Mouse (Mus musculus) liver, embryonic 13.5 days (tissue): ENCODE data around the gene Ank3. TPM values are rescaled to one million over a fixed set of nuclear protein-coding genes. Genes with fewer than 3 reads are reported as not detected.

ENCODE experiments used
- ATAC-seq: fragments of 200-750 bp; cut with Nextera tagmentation; 2 replicates; pipeline ENCODE4 v1.8.0; 2017; ENCODE audit warnings: low read depth, mild to moderate bottlenecking, moderate number of reproducible peaks, moderate library complexity
- DNase-seq: peaks from one replicate; pipeline ENCODE4 v3.0.0; 2022
- H3K27ac ChIP-seq: fragments of 300-500 bp; sonication (generic); 2 replicates; pipeline ENCODE4 v1.5.1; 2015; ENCODE audit warnings: moderate library complexity, mild to moderate bottlenecking, inconsistent platforms
- H3K27me3 ChIP-seq: fragments of 300-500 bp; sonication (generic); 2 replicates; pipeline ENCODE4 v1.6.1; 2015; ENCODE audit warnings: mild to moderate bottlenecking, inconsistent platforms
- H3K36me3 ChIP-seq: fragments of 300-500 bp; sonication (generic); 2 replicates; pipeline ENCODE4 v1.6.1; 2015; ENCODE audit warnings: mild to moderate bottlenecking, inconsistent platforms
- H3K4me1 ChIP-seq: fragments of 300-500 bp; sonication (generic); replicated peaks from 2 replicates; pipeline ENCODE4 v1.6.1; 2015; ENCODE audit warnings: inconsistent platforms
- H3K4me2 ChIP-seq: fragments of 300-500 bp; sonication (generic); 2 replicates; pipeline ENCODE4 v1.6.1; 2015; ENCODE audit warnings: inconsistent platforms, mild to moderate bottlenecking, moderate library complexity
- H3K4me3 ChIP-seq: fragments of 300-500 bp; sonication (generic); replicated peaks from 2 replicates; pipeline ENCODE4 v1.5.1; 2015; ENCODE audit warnings: mild to moderate bottlenecking, inconsistent platforms
- H3K9ac ChIP-seq: fragments of 300-500 bp; sonication (generic); 2 replicates; pipeline ENCODE4 v1.6.1; 2015; ENCODE audit warnings: mild to moderate bottlenecking, inconsistent platforms
- H3K9me3 ChIP-seq: fragments of 300-500 bp; sonication (generic); replicated peaks from 2 replicates; pipeline ENCODE4 v1.6.1; 2016; ENCODE audit warnings: inconsistent platforms
- WGBS: fragments of 180-500 bp; shearing (Covaris S2); methylation state at CpG from one replicate; pipeline ENCODE4 v1.1.7; 2015; ENCODE audit not compliant: insufficient replicate concordance; 5-methylcytosine and 5-hydroxymethylcytosine counted together
- polyA plus RNA-seq: library from polyadenylated mRNA; unstranded; fragments of >200 nt; fragmentation: Nextera tagmentation; extraction: Ambion mirVana; gene quantifications from 2 replicates; pipeline ENCODE4 v1.2.1, GENCODE M21; 2015

Gene Ank3
- polyA plus RNA-seq, 1 experiment from 2014 or later = 5.6 TPM

DNA sequence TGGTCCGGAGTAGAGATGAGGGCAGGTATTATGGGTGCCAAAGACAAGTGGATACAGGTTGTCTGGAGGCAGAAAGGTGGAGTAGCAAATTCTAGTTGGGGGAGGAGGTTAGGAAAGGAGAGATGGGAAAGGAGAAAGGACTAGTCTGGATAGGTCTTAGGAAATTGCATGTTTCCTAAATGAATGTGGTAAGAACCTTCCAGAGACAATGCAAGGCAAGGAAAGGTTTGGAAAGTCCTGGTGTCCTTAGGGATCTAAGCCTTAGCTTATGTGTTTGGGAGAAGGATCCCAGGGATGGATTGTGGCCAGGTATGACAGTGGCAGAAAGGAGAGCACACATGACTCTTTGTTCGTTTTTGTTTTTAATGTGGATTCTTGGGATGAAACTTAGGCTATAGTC lies 139.7 kb downstream of the Ank3 start:
- H3K9me3 ChIP-seq = no peaks in the 10 kb centered on the region
- no peak overlapping the region for H3K4me3 ChIP-seq
- no peaks in the 10 kb centered on the region for H3K36me3 ChIP-seq
- no peak overlapping the region for H3K4me2 ChIP-seq
- DNase-seq (no peak), ATAC-seq (no peak)
- WGBS = 57% methylated on average over 2 of the region's 2 CpGs
- H3K27me3 ChIP-seq = no peaks in the 10 kb centered on the region
- H3K9ac ChIP-seq = no peak overlapping the region
- no peaks in the 10 kb centered on the region for H3K4me1 ChIP-seq
- no peak overlapping the region for H3K27ac ChIP-seq

DNA sequence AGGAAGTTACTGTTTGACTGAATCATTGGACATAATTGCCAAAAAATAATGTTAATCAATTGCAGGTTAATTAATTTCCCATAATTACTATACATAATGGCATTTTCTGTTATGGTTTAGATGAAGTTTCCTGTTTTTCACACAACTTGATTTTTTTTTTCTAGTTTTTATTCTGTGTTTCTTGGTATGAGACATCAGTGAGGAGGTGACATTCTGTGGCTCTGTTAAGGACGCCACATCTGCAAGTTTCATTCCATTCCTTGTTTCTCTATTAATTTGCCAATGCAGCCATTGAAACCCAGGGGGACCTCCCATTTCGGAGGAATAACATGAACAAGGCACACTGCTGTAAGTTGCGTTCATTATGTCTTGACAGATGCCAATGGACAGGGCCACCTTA lies 143.9 kb downstream of the Ank3 start:
- Histone ChIP-seq H3K4me2 (no peak overlapping the region), H3K36me3 (no peaks in the 10 kb centered on the region), H3K9ac (no peak overlapping the region), H3K27me3 (no peaks in the 10 kb centered on the region), H3K9me3 (no peaks in the 10 kb centered on the region), H3K4me1 (no peaks in the 10 kb centered on the region), H3K4me3 (no peak overlapping the region), H3K27ac (no peak overlapping the region)
- DNase-seq = no peak
- WGBS = 64% methylated on average over 3 of the region's 3 CpGs
- ATAC-seq = no peak

DNA sequence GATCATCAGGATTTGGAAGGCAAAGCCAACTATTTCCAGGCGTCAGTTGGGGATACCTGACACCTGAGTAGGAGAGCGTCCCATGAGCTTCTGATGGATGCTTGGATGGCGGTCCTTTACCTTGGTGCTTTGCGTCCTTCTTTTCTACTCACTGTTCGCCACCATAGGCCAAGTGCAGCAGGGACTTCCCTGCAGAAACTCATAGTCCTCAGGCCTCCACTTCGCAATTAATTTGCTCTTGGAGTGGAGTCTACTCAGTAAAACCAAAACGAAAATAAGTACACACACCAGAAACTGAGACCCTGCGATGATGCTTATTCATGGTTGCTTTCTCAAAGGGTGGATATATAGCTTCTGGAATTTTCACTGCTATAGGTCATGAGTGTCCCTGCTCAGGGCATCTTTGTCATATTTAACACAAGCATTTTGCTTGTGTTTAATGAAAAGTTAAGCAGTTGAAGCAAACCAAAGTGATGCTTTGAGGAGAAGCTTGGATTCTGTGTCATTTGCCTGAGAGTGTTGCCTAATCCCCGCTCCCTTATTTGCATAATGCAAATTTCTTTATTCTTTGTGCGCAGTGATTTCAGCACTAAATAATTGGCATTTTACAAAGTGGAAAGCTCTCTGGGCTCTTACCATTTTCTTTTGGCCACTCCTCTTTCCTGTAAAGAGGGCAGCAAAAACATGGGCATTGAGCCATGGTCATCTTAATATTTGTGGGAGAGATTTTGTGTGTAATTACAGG lies 145.5 kb downstream of the Ank3 start:
- Histone ChIP-seq H3K4me2 (no peak overlapping the region), H3K9me3 (no peaks in the 10 kb centered on the region), H3K4me1 (no peaks in the 10 kb centered on the region), H3K27ac (no peak overlapping the region), H3K9ac (no peak overlapping the region), H3K4me3 (no peak overlapping the region), H3K36me3 (no peaks in the 10 kb centered on the region), H3K27me3 (no peaks in the 10 kb centered on the region)
- 80% methylated on average over 10 of the region's 10 CpGs for WGBS
- ATAC-seq = no peak
- DNase-seq = no peak

DNA sequence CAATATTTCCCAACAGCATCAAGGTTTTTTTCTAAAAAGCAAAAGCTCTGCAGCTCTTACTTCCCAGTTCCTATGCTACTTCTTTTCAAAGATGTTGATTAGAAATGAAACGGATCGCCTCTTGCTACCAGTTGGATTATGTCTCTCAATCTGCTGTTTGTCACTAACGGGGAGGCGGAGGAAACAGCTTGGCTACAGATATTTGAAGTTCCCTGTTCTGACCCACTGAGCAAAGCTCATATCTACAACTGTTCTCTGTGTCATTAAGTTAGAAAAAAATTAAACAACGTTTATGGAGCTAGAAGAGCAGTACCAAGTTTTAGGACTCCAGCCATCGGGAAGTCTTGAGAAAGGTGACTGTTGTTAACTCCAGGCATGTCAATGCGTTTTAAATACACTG lies 146.1 kb downstream of the Ank3 start:
- Histone ChIP-seq H3K4me1 (no peaks in the 10 kb centered on the region), H3K36me3 (no peaks in the 10 kb centered on the region), H3K9me3 (no peaks in the 10 kb centered on the region), H3K9ac (no peak overlapping the region), H3K4me3 (no peak overlapping the region), H3K4me2 (no peak overlapping the region), H3K27me3 (no peaks in the 10 kb centered on the region), H3K27ac (no peak overlapping the region)
- 68% methylated on average over 7 of the region's 7 CpGs for WGBS
- no peak for ATAC-seq
- DNase-seq = no peak

DNA sequence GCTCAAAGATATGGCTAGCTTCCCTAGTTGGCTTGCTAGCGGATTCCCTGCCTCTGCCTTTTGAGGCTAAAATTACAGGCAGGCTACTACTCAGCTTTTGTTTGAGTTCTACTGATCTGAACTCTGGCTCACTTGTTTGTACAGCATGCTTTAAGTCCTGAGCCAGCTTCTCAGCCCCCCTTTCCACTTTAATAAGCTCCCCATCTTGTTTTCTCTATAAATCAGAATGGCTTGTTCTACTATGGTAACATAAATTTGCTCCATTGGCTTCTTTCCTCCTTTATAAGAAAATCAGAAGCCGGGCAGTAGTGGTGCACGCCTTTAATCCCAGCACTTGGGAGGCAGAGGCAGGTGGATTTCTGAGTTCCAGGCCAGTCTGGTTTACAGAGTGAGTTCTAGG lies 147.4 kb downstream of the Ank3 start:
- ATAC-seq (no peak), DNase-seq (no peak)
- no peak overlapping the region for H3K4me2 ChIP-seq
- no peaks in the 10 kb centered on the region for H3K36me3 ChIP-seq
- no peak overlapping the region for H3K9ac ChIP-seq
- 0 out of 2 replicates have a peak, but pooled peaks cover under 1% of the 10 kb centered on the region for H3K4me1 ChIP-seq
- no peak overlapping the region for H3K27ac ChIP-seq
- H3K4me3 ChIP-seq = no peak overlapping the region
- 74% methylated on average over 3 of the region's 3 CpGs for whole genome bisulfite sequencing
- no peaks in the 10 kb centered on the region for H3K27me3 ChIP-seq
- no peaks in the 10 kb centered on the region for H3K9me3 ChIP-seq

DNA sequence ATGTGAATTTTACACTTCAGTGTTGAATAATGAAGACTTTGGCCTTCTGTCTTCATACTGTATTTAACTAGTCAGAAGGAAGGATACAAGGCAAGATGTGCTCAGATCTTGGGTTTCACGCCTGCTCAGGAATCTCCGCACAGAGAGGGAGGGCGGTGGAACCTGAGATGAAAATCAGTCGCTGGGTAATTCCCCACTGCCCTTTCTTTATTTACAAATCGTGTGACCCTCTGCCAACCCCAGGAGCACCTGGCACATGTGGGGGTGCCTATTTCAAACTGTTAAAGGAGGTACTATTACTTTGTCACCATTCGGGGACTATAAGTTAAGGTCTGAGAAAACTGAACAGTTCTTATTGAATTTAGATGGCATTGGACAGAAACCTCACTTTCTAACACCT lies 148.1 kb downstream of the Ank3 start:
- ATAC-seq = no peak
- H3K36me3 ChIP-seq = no peaks in the 10 kb centered on the region
- WGBS = 66% methylated on average over 6 of the region's 6 CpGs
- H3K27me3 ChIP-seq = no peaks in the 10 kb centered on the region
- H3K27ac ChIP-seq = no peak overlapping the region
- H3K4me2 ChIP-seq = no peak overlapping the region
- no peak for DNase-seq
- no peak overlapping the region for H3K9ac ChIP-seq
- no peak overlapping the region for H3K4me3 ChIP-seq
- H3K9me3 ChIP-seq = no peaks in the 10 kb centered on the region
- H3K4me1 ChIP-seq = 0 out of 2 replicates have a peak, but pooled peaks cover 2% of the 10 kb centered on the region

DNA sequence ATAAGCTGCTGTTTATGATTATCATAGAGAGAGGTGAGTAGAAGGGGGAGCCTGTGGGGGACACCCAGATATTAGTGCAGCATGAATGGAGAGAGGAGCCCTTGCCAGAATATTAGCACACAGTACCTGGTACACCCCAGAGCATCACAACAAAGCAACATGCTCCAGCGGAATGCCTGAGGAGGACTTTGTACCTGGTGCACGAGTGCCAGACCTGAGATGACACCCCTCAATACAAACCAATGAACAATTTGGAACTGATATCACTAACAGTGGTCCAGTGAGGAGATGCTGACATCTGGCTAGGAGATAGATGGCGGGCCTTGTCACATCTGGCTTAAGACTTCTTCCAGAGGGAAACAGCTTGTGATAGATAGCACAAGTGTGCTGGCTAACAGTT lies 150.2 kb downstream of the Ank3 start:
- H3K4me3 ChIP-seq = no peak overlapping the region
- H3K4me1 ChIP-seq = 0 out of 2 replicates have a peak, but pooled peaks cover 2% of the 10 kb centered on the region
- no peak overlapping the region for H3K27ac ChIP-seq
- DNase-seq = no peak
- WGBS = 57% methylated on average over 3 of the region's 3 CpGs
- H3K27me3 ChIP-seq = no peaks in the 10 kb centered on the region
- ATAC-seq = no peak
- H3K4me2 ChIP-seq = no peak overlapping the region
- no peaks in the 10 kb centered on the region for H3K9me3 ChIP-seq
- no peaks in the 10 kb centered on the region for H3K36me3 ChIP-seq
- H3K9ac ChIP-seq = no peak overlapping the region

DNA sequence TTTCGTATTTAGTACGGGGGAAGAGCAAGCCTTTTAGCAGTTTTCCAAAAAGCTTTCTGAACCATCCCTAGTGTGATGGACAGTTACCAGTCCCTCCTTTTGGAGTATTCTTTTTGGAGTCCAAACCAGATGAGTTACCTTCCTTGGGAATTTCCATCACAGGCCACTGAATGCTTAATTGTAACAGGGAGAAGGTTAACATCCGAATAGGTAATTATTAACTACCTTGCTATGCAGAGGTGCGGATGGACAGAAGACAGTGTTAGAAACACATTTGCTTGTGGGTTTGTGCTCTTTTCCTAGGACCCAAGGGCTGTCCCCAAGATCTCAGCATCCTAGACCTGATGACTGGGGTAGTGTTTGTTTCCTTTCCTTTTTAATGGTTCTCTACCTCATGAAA lies 150.6 kb downstream of the Ank3 start:
- no peak overlapping the region for H3K27ac ChIP-seq
- DNase-seq = no peak
- ATAC-seq = no peak
- H3K36me3 ChIP-seq = no peaks in the 10 kb centered on the region
- no peak overlapping the region for H3K4me2 ChIP-seq
- no peak overlapping the region for H3K9ac ChIP-seq
- 70% methylated on average over 4 of the region's 4 CpGs for WGBS
- no peaks in the 10 kb centered on the region for H3K9me3 ChIP-seq
- no peaks in the 10 kb centered on the region for H3K27me3 ChIP-seq
- H3K4me1 ChIP-seq = 0 out of 2 replicates have a peak, but pooled peaks cover 2% of the 10 kb centered on the region
- H3K4me3 ChIP-seq = no peak overlapping the region

DNA sequence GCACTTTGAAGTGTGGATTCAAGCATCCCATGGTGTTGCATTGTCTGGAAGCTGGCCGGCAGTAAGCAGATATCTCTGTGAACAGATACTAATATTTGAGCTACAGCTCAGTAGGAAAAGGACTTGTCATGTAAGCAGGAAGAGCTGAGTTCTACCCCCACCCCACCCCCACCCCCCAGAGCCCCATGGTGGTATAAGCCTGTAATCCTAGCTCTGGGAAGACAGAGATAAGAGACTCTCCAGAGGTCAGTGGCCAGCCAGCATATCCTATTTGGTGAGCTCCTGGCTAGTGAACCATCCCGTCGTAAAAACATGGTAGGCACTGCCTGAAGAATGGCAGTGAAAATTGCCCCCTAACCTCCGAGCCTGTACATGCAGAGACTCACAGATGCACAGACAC lies 152.3 kb downstream of the Ank3 start:
- ATAC-seq = no peak
- Histone ChIP-seq H3K4me2 (no peak overlapping the region), H3K9me3 (no peaks in the 10 kb centered on the region), H3K4me1 (0 out of 2 replicates have a peak, but pooled peaks cover 2% of the 10 kb centered on the region), H3K4me3 (no peak overlapping the region), H3K9ac (no peak overlapping the region), H3K27ac (no peak overlapping the region), H3K36me3 (no peaks in the 10 kb centered on the region), H3K27me3 (no peaks in the 10 kb centered on the region)
- DNase-seq = no peak
- WGBS = 49% methylated on average over 4 of the region's 4 CpGs

DNA sequence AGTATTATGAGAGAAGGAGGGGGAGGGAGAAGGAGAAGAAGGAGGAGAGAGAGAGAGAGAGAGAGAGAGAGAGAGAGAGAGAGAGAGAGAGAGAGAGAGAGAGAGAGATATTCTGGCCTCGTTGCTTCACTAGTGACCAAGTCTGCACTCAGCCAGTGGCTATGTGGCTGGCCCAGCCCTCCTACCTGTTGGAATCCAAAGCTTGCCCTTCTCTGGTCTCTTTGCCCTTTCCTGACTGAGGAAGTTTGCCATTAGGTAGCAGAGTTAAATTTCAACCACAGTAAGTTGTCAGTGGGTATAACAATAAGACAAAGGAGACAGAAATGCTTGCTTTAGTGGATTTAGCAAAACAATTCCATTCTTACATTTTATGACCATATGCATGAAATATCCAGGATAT lies 154.5 kb downstream of the Ank3 start:
- WGBS = 27% methylated on average over 1 of the region's 1 CpGs
- ATAC-seq (no peak), DNase-seq (no peak)
- no peaks in the 10 kb centered on the region for H3K27me3 ChIP-seq
- H3K36me3 ChIP-seq = no peaks in the 10 kb centered on the region
- 0 out of 2 replicates have a peak, but pooled peaks cover 2% of the 10 kb centered on the region for H3K4me1 ChIP-seq
- no peaks in the 10 kb centered on the region for H3K9me3 ChIP-seq
- H3K4me2 ChIP-seq = no peak overlapping the region
- H3K27ac ChIP-seq = no peak overlapping the region
- no peak overlapping the region for H3K9ac ChIP-seq
- no peak overlapping the region for H3K4me3 ChIP-seq

DNA sequence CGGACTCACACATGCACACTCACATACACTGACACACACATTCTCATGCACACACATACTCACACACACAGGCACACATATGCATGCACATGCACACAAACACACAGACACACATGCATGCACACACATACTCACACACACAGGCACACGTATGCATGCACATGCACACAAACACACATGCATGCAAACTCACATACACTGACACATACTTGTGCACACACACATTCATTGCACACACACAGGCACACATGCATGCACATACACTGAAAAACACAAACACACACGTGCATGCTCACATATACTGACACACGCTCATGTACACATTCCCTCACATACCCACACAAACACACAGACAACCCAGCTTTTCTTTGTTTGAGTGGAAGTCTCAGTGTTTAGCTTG lies 157.0 kb downstream of the Ank3 start:
- H3K9ac ChIP-seq = no peak overlapping the region
- no peaks in the 10 kb centered on the region for H3K27me3 ChIP-seq
- H3K4me3 ChIP-seq = no peak overlapping the region
- WGBS = 71% methylated on average over 4 of the region's 4 CpGs
- DNase-seq (no peak), ATAC-seq (no peak)
- H3K4me1 ChIP-seq = 0 out of 2 replicates have a peak, but pooled peaks cover 2% of the 10 kb centered on the region
- H3K9me3 ChIP-seq = no peaks in the 10 kb centered on the region
- no peak overlapping the region for H3K4me2 ChIP-seq
- no peak overlapping the region for H3K27ac ChIP-seq
- H3K36me3 ChIP-seq = no peaks in the 10 kb centered on the region

DNA sequence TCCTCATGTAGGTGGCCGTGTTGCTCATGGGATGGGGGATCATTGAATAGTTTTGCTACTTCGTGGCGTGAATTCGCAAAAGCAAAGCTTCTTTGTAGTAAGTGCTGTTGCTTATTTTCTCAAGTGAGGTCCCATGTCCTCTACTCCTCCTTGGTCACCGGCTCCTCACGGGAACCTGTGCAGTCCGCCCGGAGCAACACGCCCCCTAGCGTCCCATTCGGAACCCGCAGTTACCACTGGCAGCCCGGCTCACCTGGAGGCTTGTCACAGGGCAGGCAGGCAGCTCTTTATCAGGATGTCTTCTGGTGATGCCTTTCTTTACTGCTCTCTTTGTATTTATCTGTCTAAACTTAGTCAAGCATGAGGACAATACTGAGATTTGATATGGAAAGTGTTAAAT lies 157.7 kb downstream of the Ank3 start:
- Histone ChIP-seq H3K4me1 (no peaks in the 10 kb centered on the region), H3K27me3 (no peaks in the 10 kb centered on the region), H3K9ac (no peak overlapping the region), H3K4me3 (no peak overlapping the region), H3K9me3 (no peaks in the 10 kb centered on the region), H3K27ac (no peak overlapping the region), H3K4me2 (no peak overlapping the region), H3K36me3 (no peaks in the 10 kb centered on the region)
- no peak for ATAC-seq
- WGBS = 17% methylated on average over 13 of the region's 13 CpGs
- DNase-seq = no peak
